Mouse (Mus musculus) E14TG2a.4 (cell line): ENCODE data around the gene Rcor3.

Experiments used
- H3K27me3 ChIP-seq: 2 replicates; pipeline ENCODE4 v1.6.1; 2014; ENCODE audit warnings: low read length, control low read depth; ENCODE audit not compliant: insufficient read depth
- H3K36me3 ChIP-seq: 2 replicates; pipeline ENCODE4 v1.6.1; 2014; ENCODE audit warnings: low read length, control low read depth; ENCODE audit not compliant: insufficient read depth
- H3K4me1 ChIP-seq: replicated peaks from 2 replicates; pipeline ENCODE4 v1.6.1; 2014; ENCODE audit warnings: low read depth, low read length, control low read depth
- H3K4me3 ChIP-seq: replicated peaks from 2 replicates; pipeline ENCODE4 v1.5.1; 2014; ENCODE audit warnings: mild to moderate bottlenecking, low read length
- H3K9me3 ChIP-seq: 2 replicates; pipeline ENCODE4 v1.6.1; 2014; ENCODE audit warnings: low read length, control low read depth
- CTCF ChIP-seq: conservative IDR thresholded peaks from 2 replicates; pipeline ENCODE4 v1.5.1; 2014; ENCODE audit warnings: low read length
- NANOG ChIP-seq: IDR thresholded peaks from 2 replicates; pipeline ENCODE4 v1.6.1; 2014; ENCODE audit warnings: borderline replicate concordance, low read length, mixed read lengths
- POU5F1 ChIP-seq: IDR thresholded peaks from 2 replicates; pipeline ENCODE4 v1.6.1; 2014; ENCODE audit warnings: low read length, borderline replicate concordance

The Rcor3 gene

DNA sequence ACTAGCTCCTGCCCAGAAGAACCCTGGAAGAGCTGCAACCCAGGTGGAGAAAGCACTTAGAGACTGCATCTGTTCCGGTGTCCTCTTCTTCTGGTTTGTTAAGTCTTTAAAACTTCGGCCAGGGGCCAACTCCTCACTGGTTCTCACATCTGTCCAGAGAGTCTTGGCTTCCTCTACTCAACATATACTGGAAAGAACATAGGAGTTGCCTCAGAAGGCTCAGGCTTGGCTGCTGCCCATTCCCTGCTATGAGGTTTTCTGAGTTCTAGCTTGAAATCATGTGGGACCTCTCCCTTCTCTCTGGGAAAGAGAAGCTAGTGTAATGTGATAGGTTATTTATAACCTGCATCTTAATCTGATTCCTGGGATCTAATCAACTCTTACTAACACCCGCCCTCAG lies 47.6 kb downstream of the Rcor3 start:
- H3K27me3 ChIP-seq: peaks cover 44% of the 10 kb centered on the region
- H3K4me3 ChIP-seq: no peak overlapping the region
- H3K36me3 ChIP-seq: no peaks in the 10 kb centered on the region
- peaks cover 8% of the 10 kb centered on the region for H3K4me1 ChIP-seq
- no peaks in the 10 kb centered on the region for H3K9me3 ChIP-seq
- TF ChIP-seq NANOG: no peak
- no peak for TF ChIP-seq CTCF
- no peak for TF ChIP-seq POU5F1

DNA sequence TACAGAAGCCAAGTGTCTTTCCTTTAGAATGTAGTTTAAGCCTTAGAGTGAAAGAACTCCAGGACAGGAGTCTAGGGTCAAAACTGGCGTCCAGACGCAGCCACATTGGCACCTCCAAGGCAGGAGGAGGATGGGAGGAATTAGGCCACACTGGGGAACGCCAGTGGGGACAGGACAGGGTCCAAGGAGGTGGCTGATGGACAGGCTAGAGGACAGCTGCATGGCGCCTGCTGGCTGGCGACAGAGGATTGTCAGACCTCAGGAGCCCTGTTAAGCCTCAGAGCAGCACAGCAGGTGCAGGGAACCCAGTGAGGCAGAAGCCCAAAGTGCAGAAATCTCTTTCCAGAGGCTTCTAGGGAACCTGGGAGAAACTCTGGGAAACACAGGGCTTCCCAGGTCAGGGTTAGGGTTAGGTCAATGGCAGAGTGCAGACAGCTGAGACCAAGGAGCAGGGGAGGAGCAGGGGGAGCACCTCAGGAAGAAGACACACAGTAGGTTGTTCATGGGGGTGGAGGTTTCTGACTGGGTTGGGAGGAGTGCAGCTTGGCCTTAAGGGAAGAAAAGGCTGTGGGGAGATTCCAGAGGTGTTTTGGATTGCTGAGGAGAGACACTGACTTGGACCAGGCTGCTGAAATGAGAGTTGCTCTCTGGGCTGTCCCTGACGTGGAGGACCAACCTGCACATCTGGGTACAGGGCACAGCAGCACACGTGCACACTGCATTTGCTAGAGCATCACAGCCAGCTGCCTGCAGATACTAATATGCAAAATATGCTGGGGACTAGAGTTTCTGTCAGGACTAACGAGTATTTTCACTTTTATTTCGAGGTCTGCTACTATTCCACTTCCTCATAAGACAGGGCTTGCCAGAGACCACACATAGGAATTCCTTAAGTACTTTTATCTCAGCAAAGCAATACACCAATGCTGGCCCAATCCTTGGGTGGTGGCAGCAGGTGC lies 48.4 kb downstream of the Rcor3 start:
- no peaks in the 10 kb centered on the region for H3K36me3 ChIP-seq
- H3K27me3 ChIP-seq: peaks cover 42% of the 10 kb centered on the region
- H3K9me3 ChIP-seq: no peaks in the 10 kb centered on the region
- H3K4me3 ChIP-seq: no peak overlapping the region
- H3K4me1 ChIP-seq: peaks cover 8% of the 10 kb centered on the region
- TF ChIP-seq CTCF: no peak
- no peak for TF ChIP-seq NANOG
- TF ChIP-seq POU5F1: no peak

DNA sequence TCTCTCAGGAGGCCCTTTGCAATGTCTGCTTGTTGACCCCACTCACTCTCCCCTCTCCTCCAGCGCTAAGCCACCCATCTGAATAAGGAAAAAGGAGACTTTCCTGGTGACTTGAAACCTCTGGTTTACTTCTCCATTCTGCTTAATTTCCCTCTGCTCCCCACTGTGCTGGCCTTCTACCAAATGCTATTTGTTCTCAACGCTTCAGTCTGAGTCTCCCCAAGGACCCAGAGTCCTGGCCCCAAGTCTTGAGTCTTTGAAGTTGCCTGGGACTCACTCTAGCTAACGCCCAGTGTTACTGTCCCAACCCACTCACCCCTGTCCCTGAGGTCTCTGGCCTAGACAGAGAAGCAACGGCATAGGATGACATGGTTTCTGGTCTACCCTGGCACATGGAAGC lies 49.9 kb downstream of the Rcor3 start:
- peaks cover 8% of the 10 kb centered on the region for H3K4me1 ChIP-seq
- H3K36me3 ChIP-seq: no peaks in the 10 kb centered on the region
- no peaks in the 10 kb centered on the region for H3K9me3 ChIP-seq
- peaks cover 42% of the 10 kb centered on the region for H3K27me3 ChIP-seq
- TF ChIP-seq CTCF: no peak
- TF ChIP-seq POU5F1: no peak
- TF ChIP-seq NANOG: no peak
- H3K4me3 ChIP-seq: no peak overlapping the region

DNA sequence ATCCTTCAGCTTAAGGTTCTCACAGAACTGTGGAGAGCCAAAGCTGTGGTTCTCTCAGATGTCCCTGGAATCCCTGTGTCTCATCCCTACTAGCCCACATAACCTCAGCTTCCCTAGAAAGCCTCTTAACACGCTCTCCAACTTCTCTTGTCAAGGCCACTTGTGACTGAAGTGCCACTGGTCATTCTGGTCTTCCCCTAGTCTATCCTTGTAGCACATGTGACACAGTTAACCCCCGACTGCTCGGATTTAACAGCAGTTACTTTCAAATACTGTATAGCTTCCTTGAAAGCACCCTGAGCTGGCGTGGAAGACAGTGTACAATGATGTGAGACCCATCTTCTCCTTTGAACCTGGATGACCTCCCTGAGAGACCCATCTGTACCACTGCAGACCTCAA lies 50.8 kb downstream of the Rcor3 start:
- TF ChIP-seq POU5F1 (no peak), CTCF (no peak), NANOG (no peak)
- H3K4me3 ChIP-seq: no peak overlapping the region

DNA sequence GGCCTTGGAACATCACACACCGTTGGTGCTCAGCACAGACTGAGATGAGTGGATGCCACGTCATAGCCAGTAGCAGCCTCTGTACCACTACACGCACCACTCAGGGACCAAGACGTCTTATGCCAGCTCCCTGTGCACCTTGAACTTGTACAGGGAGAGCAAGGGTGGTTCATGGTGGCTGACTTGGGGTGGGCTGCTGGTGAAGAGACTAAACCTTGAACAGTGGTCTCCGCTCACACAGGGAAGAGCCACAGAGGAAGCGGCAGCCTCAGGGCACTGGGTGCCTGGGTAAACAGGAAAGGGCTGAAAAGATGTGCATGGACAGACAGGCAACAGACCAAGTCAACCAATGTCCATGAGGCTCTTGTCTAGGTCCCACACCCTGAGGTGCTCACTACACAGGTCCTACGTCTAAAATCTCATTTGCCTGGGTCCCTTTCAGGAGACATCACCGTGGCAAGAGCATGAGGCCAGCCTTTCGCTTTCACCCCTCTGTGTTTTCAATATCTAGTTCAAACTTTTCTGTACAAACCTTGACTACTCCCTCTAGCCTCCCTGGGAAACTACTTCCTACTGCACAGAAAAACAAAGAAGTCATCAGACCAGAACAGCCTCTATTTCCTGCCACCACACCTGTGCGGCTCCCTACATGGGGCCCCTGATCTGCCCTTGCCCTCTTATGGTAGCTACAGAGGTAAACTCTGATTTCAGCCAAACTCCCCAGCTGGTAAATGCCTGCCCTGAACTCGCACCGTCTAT lies 51.4 kb downstream of the Rcor3 start:
- Histone ChIP-seq H3K27me3 (peaks cover 33% of the 10 kb centered on the region), H3K36me3 (no peaks in the 10 kb centered on the region), H3K4me1 (no peaks in the 10 kb centered on the region), H3K4me3 (no peak overlapping the region), H3K9me3 (peaks cover 6% of the 10 kb centered on the region)
- TF ChIP-seq CTCF (no peak), POU5F1 (no peak), NANOG (no peak)

More for the DNA sequence above, 50.8 kb downstream of the Rcor3 start:
- H3K27me3 ChIP-seq: peaks cover 39% of the 10 kb centered on the region
- no peaks in the 10 kb centered on the region; the same call in 1 of the 2 replicates for H3K9me3 ChIP-seq
- H3K36me3 ChIP-seq: no peaks in the 10 kb centered on the region
- H3K4me1 ChIP-seq: peaks cover 5% of the 10 kb centered on the region

DNA sequence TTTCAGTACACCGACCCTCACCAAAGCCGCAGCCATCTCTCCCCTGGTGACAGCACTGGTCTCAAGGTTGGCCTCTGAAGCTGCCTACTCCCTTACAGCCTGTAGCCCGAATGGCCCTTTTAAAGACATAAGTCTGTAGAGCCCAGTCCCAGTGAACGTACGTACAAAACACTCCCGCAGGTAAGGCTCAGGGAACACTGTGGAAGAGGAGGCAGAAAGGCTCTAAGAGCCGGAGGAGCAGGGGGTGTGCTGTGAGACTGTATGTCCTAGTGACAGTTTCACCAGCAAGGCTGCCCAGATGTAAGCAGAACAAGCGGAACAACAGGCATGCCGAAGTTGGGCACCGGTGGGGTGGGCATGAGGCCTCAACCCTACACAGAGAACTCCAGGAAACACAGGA lies 52.6 kb downstream of the Rcor3 start:
- Histone ChIP-seq H3K9me3 (peaks cover 13% of the 10 kb centered on the region), H3K4me3 (no peak overlapping the region), H3K27me3 (peaks cover 20% of the 10 kb centered on the region), H3K36me3 (no peaks in the 10 kb centered on the region), H3K4me1 (no peaks in the 10 kb centered on the region)
- TF ChIP-seq NANOG (no peak), POU5F1 (no peak), CTCF (no peak)

DNA sequence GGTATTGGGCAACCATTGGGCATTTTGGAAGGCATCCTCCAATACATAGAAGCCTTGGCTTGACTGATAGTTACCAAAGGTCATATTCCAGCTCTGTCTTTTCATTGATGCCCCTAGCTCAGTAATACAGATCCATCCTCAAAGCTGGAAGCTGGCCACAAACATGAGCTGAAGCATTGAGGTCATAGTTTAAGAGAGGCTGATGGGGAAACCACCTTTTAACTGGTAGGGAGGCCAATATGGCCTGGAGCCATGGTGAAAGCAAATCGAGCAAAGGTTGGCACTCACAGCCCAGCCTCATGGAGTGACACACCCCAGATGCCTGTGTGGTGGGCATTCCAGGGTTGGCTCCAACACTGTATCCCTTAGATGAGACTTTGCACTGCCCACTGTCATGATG lies 55.2 kb downstream of the Rcor3 start:
- Histone ChIP-seq H3K36me3 (no peaks in the 10 kb centered on the region), H3K4me3 (no peak overlapping the region), H3K4me1 (no peaks in the 10 kb centered on the region), H3K27me3 (0 out of 2 replicates have a peak, but pooled peaks cover under 1% of the 10 kb centered on the region), H3K9me3 (peaks cover 13% of the 10 kb centered on the region)
- no peak for TF ChIP-seq CTCF
- TF ChIP-seq NANOG: no peak
- TF ChIP-seq POU5F1: no peak

DNA sequence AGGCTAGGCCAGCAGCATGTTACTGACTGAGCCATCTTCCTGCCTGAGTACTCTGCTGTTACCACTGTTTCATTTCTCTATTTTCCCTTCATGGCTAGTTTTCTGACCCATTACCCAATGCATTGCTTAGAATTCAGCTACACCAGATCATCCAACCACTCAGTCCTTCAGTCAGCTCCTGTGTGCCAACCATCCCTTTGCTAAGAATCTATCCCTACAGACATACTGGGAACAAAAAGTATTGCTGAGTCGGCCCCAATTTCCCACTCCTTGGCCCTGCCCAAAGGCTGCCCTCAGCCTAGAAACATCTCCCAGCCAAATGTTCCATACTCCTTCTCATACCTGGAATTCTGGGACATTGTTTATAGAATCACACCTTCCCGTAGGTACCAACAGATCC lies 56.7 kb downstream of the Rcor3 start:
- H3K4me3 ChIP-seq: no peak overlapping the region
- no peak for TF ChIP-seq NANOG
- no peak for TF ChIP-seq POU5F1
- TF ChIP-seq CTCF: no peak
- no peaks in the 10 kb centered on the region for H3K4me1 ChIP-seq
- H3K9me3 ChIP-seq: peaks cover 13% of the 10 kb centered on the region
- H3K27me3 ChIP-seq: no peaks in the 10 kb centered on the region
- no peaks in the 10 kb centered on the region for H3K36me3 ChIP-seq
